Mouse (Mus musculus) layer of hippocampus, adult 2 months (tissue): ENCODE measurements around the gene Tns3. TPM values are rescaled to one million over a fixed set of nuclear protein-coding genes. Genes with fewer than 3 reads are reported as not detected.

Experiments
- DNase-seq, 2 experiments: peaks; one replicate each; pipeline ENCODE4 v3.0.0; 2022; ENCODE audit warnings: low spot score in 2 of 2
- H3K27ac ChIP-seq: fragments of 200-600 bp; 2 replicates; pipeline ENCODE4 v1.8.1; 2022
- H3K4me3 ChIP-seq: fragments of 200-600 bp; 2 replicates; pipeline ENCODE4 v1.8.1; 2022; ENCODE audit warnings: mild to moderate bottlenecking
- CTCF ChIP-seq: fragments of 200-600 bp; conservative IDR thresholded peaks from 2 replicates; pipeline ENCODE4 v1.8.1; 2022; ENCODE audit warnings: antibody characterized with exemption, mild to moderate bottlenecking, moderate library complexity
- total RNA-seq, 2 experiments: library from RNA; stranded (reverse); gene quantifications; 2 replicates each; pipeline ENCODE4 v1.2.3; 2021

Tns3 gene
- total RNA-seq, 2 experiments from 2014 or later, result 49.2 to 53.1 TPM

DNA sequence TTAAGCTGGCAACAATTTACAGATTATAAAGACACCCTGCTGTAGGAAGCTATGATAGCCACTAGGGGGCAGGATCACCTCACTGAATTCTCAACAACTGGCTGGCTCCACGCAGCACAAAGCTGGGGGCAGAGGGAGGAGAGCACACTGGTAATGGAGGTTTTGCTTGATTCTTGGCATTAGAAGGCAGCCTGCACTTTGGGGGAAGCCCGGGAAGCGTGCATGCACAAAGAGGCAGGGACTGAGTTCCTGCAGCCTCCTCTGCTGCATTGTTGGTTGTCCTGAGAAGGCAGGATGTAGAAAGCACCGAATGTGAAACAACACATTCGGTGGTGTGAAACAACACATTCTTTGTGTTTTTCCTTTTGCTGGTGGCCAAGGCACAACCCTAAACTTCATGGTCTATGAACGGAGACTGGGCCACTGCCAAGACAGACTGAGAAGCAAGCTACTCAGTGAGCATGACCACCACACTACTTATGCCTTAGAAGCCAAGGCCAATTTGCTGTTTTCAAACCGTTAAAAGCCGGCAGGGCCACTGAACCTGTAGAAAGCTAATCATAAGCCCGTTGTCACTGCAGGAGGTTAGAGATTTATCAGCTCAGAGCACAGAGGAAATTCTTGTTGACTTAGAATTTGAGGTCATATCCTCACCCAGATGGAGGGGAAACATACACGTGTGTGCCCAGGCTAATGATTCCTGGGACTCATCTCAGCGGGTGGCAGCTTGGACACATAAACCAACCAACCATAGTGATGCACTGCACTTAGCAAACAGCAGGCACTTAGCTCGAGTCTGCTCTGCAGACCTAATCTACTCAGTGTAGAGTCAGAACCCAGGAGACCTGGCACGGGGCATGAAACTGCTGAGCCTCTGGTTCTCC, 239.8 kb downstream of the Tns3 start:
- TF ChIP-seq CTCF, result peak; percentile 99
- H3K4me3 ChIP-seq, result peak overlapping the region; percentile 38; the same call in 1 of the 2 replicates
- peak; percentile 80 to 89 for DNase-seq
- H3K27ac ChIP-seq, result peak overlapping the region; percentile 84

DNA sequence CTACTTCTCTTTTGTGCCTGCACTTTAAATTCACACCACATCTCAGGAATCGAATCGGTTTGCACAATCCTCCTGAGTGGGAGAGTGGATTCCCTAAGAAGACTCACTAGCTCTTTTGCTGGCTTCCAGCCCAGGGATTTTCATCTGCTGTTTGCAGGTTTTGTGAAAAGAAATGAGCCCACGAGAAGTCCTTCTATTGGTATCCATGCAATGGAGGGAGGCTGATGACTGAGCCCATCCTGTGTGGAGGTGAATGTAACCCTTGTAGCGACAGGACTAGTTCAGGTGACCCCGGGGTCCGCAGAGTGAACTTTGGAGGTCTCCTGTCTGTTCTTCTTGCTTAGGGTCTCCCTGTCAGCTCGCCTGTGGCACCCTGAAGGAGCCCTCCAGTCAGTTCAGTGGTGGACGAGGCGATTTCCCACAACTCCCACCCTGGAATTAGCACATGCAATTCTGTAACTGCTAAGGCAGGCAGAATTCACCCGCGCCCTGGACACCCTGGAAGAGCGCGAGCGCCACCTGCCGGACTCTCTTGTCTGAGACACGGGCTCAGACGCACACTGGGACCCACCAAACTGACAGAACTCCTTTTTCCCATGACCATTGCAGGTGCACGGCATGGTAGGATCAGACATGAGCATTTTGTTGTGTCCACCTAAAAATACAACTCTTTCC, 259.0 kb downstream of the Tns3 start:
- peak; percentile 93 for TF ChIP-seq CTCF
- H3K4me3 ChIP-seq, result no peak overlapping the region
- H3K27ac ChIP-seq, result no peak overlapping the region
- peak; percentile 68 to 73 for DNase-seq

DNA sequence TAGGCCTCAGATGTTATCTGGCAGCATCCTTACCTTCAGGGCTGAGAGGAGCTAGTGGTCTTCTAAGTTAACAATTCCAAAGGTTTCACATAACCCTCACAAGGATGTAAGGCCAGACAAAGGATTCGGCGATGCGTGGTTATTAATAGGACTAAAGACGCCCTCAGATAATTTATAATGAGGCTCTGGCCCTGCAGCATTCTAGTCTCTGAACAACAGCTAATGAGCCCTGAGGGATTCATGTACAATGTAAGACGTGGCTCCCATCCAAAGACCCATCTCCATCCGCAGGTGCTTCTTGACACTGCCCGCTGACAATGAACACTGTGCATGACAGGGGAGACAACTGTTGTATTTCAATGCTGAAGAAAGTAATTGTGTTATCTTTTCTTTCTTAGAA, 263.0 kb downstream of the Tns3 start:
- Histone ChIP-seq H3K4me3 (no peak overlapping the region), H3K27ac (no peak overlapping the region)
- no peak for TF ChIP-seq CTCF
- no peak for DNase-seq

DNA sequence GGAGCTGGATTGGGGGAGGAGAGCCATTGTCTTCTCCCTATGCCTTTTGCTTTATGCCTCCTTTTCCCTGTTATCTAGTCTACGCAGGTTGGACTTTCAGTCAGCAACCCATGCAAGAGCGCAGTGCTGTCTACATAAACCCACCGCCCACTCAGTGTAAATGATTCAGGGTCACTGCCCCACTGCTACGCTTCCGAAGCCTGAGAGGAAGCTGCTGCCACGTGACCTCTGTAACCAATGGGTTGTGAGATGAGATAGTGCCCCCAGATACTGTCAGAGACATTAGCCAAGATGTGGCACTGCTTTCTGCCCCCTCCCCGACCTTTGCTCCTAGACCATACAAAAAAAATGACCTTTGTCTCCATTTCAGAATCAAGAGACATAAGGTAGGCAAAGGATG, 268.0 kb downstream of the Tns3 start:
- Histone ChIP-seq H3K27ac (no peak overlapping the region), H3K4me3 (no peak overlapping the region)
- no peak for TF ChIP-seq CTCF
- DNase-seq, result no peak

DNA sequence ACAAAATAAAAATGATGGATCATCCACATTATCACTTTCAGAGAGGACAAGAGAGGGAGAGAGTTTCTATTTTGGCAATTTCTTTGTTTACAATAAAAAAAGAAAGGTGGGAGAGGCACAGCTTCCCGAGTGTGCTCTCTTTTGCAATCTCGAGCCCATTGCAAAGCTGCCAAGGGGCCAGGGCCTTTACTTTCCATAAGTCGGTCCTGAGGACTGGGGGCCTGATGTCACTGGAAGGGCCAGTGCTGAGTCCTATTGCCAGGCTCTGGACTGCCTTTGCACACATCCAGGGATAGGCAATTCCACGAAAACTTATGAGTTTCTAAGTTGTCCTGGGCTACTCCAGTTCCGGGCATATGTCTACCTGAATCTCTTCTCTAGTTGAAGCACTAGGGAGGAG, 272.8 kb downstream of the Tns3 start:
- no peak for TF ChIP-seq CTCF
- no peak overlapping the region for H3K27ac ChIP-seq
- DNase-seq, result no peak
- no peak overlapping the region for H3K4me3 ChIP-seq

DNA sequence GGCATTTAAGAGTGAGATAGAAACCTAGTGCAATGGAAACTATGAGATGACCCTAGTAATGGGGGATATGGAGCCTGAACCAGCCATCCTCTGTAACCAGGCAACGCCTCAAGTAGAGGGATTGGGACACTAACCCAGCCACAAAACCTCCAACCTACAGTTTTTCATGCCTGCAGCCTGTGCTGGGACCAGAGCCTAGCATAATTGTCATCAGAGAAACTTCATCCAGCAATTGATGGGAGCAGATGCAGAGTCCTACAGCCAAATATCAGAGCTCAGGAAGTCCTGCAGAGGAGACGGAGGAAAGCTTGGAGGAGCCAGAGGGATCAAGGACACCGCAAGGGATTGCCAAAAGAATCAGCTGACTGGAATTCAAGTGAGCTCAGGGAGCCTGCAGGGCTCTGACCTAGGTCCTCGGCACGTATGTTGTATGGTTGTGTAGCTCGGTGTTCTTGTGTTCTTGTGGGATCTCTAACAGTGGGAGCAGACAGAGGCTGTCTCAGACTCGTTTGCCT, 278.4 kb downstream of the Tns3 start:
- no peak overlapping the region for H3K4me3 ChIP-seq
- no peak overlapping the region for H3K27ac ChIP-seq
- DNase-seq, result no peak
- no peak for TF ChIP-seq CTCF
